22 mouse cellular contexts compared by ENCODE assay signal in genomic region chr1:84722841-84723240, GRCm38 (mm10). TPM values are rescaled to one million over a fixed set of nuclear protein-coding genes. Genes with fewer than 3 reads are reported as not detected.
A peak's percentile ranks its signal among the peaks of the same experiment; 100 is the strongest.
DNase-seq lines count a peak whose midpoint lies in the region; ATAC-seq and TF ChIP-seq lines count a peak whose summit lies in the region.
"Had no signal": no experiment of that assay in that cellular context is flagged by ENCODE, and none has a peak within 500 bp of the region (broad histone marks: within the 10 kb centered on the region; RNA-seq: fewer than 3 reads in every experiment).

No protein-coding gene starts in this region.

- H3K36me3 ChIP-seq in heart, adult 2 months (ENCODE audit: control insufficient read depth, insufficient read depth, low read length), result peaks cover 27% of the 10 kb centered on the region
- H3K36me3 ChIP-seq in heart, postnatal 0 days (replicated peaks; ENCODE audit: control insufficient read depth, insufficient read depth, low read length), result peaks cover 46% of the 10 kb centered on the region
- peaks cover 60% of the 10 kb centered on the region for H3K36me3 ChIP-seq in embryonic facial prominence, embryonic 10.5 days (replicated peaks)

- ATAC-seq in heart, postnatal 0 days (ENCODE audit: insufficient read depth, low read depth), result peak; percentile 63; the same call in 1 of the 2 replicates
- ATAC-seq: CD4-positive, CD25-positive, alpha-beta regulatory T cell, adult 4 months had no signal

- H3K27ac ChIP-seq in heart, adult 2 months, result no peak overlapping the region
- 0 out of 2 replicates have a peak overlapping the region, but pooled peaks have one; percentile 23 for H3K27ac ChIP-seq in heart, postnatal 0 days (ENCODE audit: low read depth)
- H3K27ac ChIP-seq in embryonic facial prominence, embryonic 10.5 days (replicated peaks), result no peak overlapping the region
- H3K27ac ChIP-seq: embryonic facial prominence, embryonic 13.5 days; forebrain, embryonic 10.5 days; hindbrain, embryonic 13.5 days; left cerebral cortex, adult 2 months; limb, embryonic 13.5 days; macrophage; stomach, embryonic 15.5 days had no signal

- no peaks in the 10 kb centered on the region for H3K27me3 ChIP-seq in heart, adult 2 months (ENCODE audit: control insufficient read depth, insufficient read depth, low read length)
- H3K27me3 ChIP-seq in heart, postnatal 0 days (ENCODE audit: control insufficient read depth, insufficient read depth, low read length), result no peaks in the 10 kb centered on the region
- H3K27me3 ChIP-seq in embryonic facial prominence, embryonic 10.5 days (replicated peaks; ENCODE audit: low read depth, poor library complexity, severe bottlenecking), result no peaks in the 10 kb centered on the region
- H3K27me3 ChIP-seq: embryonic facial prominence, embryonic 13.5 days; hindbrain, embryonic 13.5 days; limb, embryonic 13.5 days; stomach, embryonic 15.5 days had no signal

- TF ChIP-seq CTCF in heart, adult 2 months (IDR thresholded peaks at IDR 0.05), result no peak
- no peak for TF ChIP-seq CTCF in heart, postnatal 0 days (IDR thresholded peaks at IDR 0.05; ENCODE audit: low read depth)

- no peak overlapping the region for H3K9ac ChIP-seq in heart, adult 2 months (ENCODE audit: low read depth, low read length)
- no peak overlapping the region for H3K9ac ChIP-seq in heart, postnatal 0 days (replicated peaks; ENCODE audit: low read depth, low read length)
- H3K9ac ChIP-seq: embryonic facial prominence, embryonic 13.5 days; hindbrain, embryonic 13.5 days; limb, embryonic 13.5 days; stomach, embryonic 15.5 days had no signal

- no peak overlapping the region for H3K4me2 ChIP-seq in heart, postnatal 0 days (ENCODE audit: low read depth, low read length)
- H3K4me2 ChIP-seq: embryonic facial prominence, embryonic 13.5 days; hindbrain, embryonic 13.5 days; limb, embryonic 13.5 days; stomach, embryonic 15.5 days had no signal

- no peak for TF ChIP-seq POLR2A in heart, adult 2 months (IDR thresholded peaks at IDR 0.05; ENCODE audit: insufficient read depth, low read depth, low read length)

- peak; percentile 17 to 21 for DNase-seq in heart, adult 2 months
- DNase-seq in heart, postnatal 25 days (ENCODE audit: low spot score), result no peak
- DNase-seq in 416B (ENCODE audit: low read depth), result peak; percentile 87
- DNase-seq in adrenal gland, postnatal 14 days, result peak; percentile 62
- peak; percentile 13 for DNase-seq in heart, postnatal 0 days (ENCODE audit: low spot score)
- no peak for DNase-seq in cerebellum, adult 9-10 months
- DNase-seq in embryonic facial prominence, embryonic 10.5 days (ENCODE audit: low spot score), result no peak
- DNase-seq in left cerebral cortex, adult 18-20 months (ENCODE audit: low spot score in 2 of 2), result no peak
- DNase-seq: cerebellum, postnatal 36 days; kidney, adult 11 months; kidney, postnatal 4 days; retina, postnatal 1 day; thymus, postnatal 25 days had no signal

- intact Hi-C loops in heart, adult 2 months (cut with DNase I), result no loop called here
- intact Hi-C loops in heart, postnatal 25 days (cut with DNase I), result no loop called here

- H3K4me3 ChIP-seq in heart, adult 2 months, result no peak overlapping the region
- no peak overlapping the region for H3K4me3 ChIP-seq in heart, postnatal 0 days (ENCODE audit: low read depth, low read length)
- no peak overlapping the region for H3K4me3 ChIP-seq in embryonic facial prominence, embryonic 10.5 days
- H3K4me3 ChIP-seq: embryonic facial prominence, embryonic 13.5 days; forebrain, embryonic 10.5 days; hindbrain, embryonic 13.5 days; left cerebral cortex, adult 2 months; limb, embryonic 13.5 days; stomach, embryonic 15.5 days had no signal

- H3K4me1 ChIP-seq in heart, adult 2 months (ENCODE audit: control insufficient read depth, insufficient read depth, low read length), result 0 out of 2 replicates have a peak, but pooled peaks cover 2% of the 10 kb centered on the region
- H3K4me1 ChIP-seq in heart, postnatal 0 days (ENCODE audit: control insufficient read depth, insufficient read depth), result 0 out of 2 replicates have a peak, but pooled peaks cover 4% of the 10 kb centered on the region
- no peaks in the 10 kb centered on the region for H3K4me1 ChIP-seq in embryonic facial prominence, embryonic 10.5 days
- H3K4me1 ChIP-seq: embryonic facial prominence, embryonic 13.5 days; forebrain, embryonic 10.5 days; hindbrain, embryonic 13.5 days; limb, embryonic 13.5 days; stomach, embryonic 15.5 days had no signal

- H3K79me2 ChIP-seq in heart, adult 2 months (replicated peaks; ENCODE audit: control insufficient read depth, insufficient read depth, low read length), result no peaks in the 10 kb centered on the region

- no peak for TF ChIP-seq EP300 in heart, adult 2 months (IDR thresholded peaks at IDR 0.05; ENCODE audit: insufficient read depth, low read depth, low read length)
- TF ChIP-seq EP300 in heart, postnatal 0 days (IDR thresholded peaks at IDR 0.05; ENCODE audit: low read depth), result no peak

- H3K9me3 ChIP-seq in heart, postnatal 0 days (replicated peaks; ENCODE audit: control insufficient read depth, low read length), result no peaks in the 10 kb centered on the region
- no peaks in the 10 kb centered on the region for H3K9me3 ChIP-seq in embryonic facial prominence, embryonic 10.5 days
- H3K9me3 ChIP-seq: embryonic facial prominence, embryonic 13.5 days; forebrain, embryonic 10.5 days; hindbrain, embryonic 13.5 days; limb, embryonic 13.5 days; stomach, embryonic 15.5 days had no signal

RNA-seq across cellular contexts. Expression of gene Dner, which starts 26.8 kb away (rescaled TPM):
- under 1 TPM; 0.05 to 0.43 TPM for total RNA-seq in heart, adult 2 months (2021)
- polyA plus RNA-seq in heart, adult 2 months (2012; rRNA removed), result 0.23 and 0.70 TPM in 2 replicates
- total RNA-seq in heart, postnatal 25 days (2021), result under 1 TPM in 1 of 2 experiments, not detected in 1; 0.13 TPM
- 2.4 and 3.9 TPM in 2 replicates for total RNA-seq in adrenal gland, postnatal 14 days (2021)
- 0.76 and 1.7 TPM in 2 replicates for total RNA-seq in heart, postnatal 0 days (2014; rRNA removed; ENCODE audit: low replicate concordance)
- 0.19 and 0.23 TPM in 2 replicates for polyA plus RNA-seq in heart, postnatal 0 days (2015; fragmentation: Nextera tagmentation; extraction: Ambion mirVana)
- polyA plus RNA-seq in embryonic facial prominence, embryonic 10.5 days (2016; fragmentation: Nextera tagmentation; extraction: Ambion mirVana), result 3.4 and 3.6 TPM in 2 replicates
- 100 to 1,000 TPM; 140 to 143 TPM for total RNA-seq in left cerebral cortex, adult 18-20 months (2021)
- total RNA-seq: monocyte, adult 5-6 weeks had no signal
- polyA plus RNA-seq: CD4-positive, CD25-positive, alpha-beta regulatory T cell, adult 4 months had no signal

Comparison
In these comparisons a context has a peak if more than half of its experiments do, and no peak if none do; other contexts are left out.
1. DNase-seq: peak in heart, adult 2 months (2 of 2), 416B (single experiment), adrenal gland, postnatal 14 days (single experiment) and heart, postnatal 0 days (single experiment); none in heart, postnatal 25 days (single experiment), cerebellum, adult 9-10 months (single experiment), embryonic facial prominence, embryonic 10.5 days (single experiment) and left cerebral cortex, adult 18-20 months (0 of 2).
2. RNA of gene Dner, which starts 26.8 kb away (total RNA-seq): 140 to 143 TPM in left cerebral cortex, adult 18-20 months; 2.4 to 3.9 TPM in adrenal gland, postnatal 14 days, 0.76 to 1.7 TPM in heart, postnatal 0 days, 0.05 to 0.43 TPM in heart, adult 2 months and 0.13 TPM in heart, postnatal 25 days; every median in the first group is over 10 times any median in the second.